Mouse (Mus musculus) megakaryocyte progenitor cell, adult 5-6 weeks (primary cell): ENCODE data around the gene Ppif. TPM values are rescaled to one million over a fixed set of nuclear protein-coding genes. Genes with fewer than 3 reads are reported as not detected.

ENCODE experiments used
- total RNA-seq, 2 experiments: library from RNA; stranded (forward) in 1 of 2; stranded (reverse) in 1 of 2; fragments of 157-497, 149-512 nt in 1 of 2; fragments of 200-1000 nt in 1 of 2; gene quantifications; 2 replicates each; pipeline versions ENCODE4 v1.2.3 to v1.2.4; 2015 to 2017

Gene Ppif
- total RNA-seq, 2 experiments from 2014 or later, result 20.4 to 114 TPM

Other genes starting within 250 kb of the Ppif start
- 70.0 and 79.1 TPM in 2 replicates for gene Zmiz1, start 235.0 kb upstream of the Ppif start, total RNA-seq (2015)
- 8.2 and 9.3 TPM in 2 replicates for gene Zmiz1, start 235.0 kb upstream of the Ppif start, total RNA-seq (2017)
- 1.2 and 1.3 TPM in 2 replicates for gene Zcchc24, start 74.9 kb downstream of the Ppif start, total RNA-seq (2015)
- 0.41 and 0.92 TPM in 2 replicates for gene Zcchc24, start 74.9 kb downstream of the Ppif start, total RNA-seq (2017)
- gene Anxa11, start 148.0 kb downstream of the Ppif start, total RNA-seq (2015), result 36.5 and 37.1 TPM in 2 replicates
- 7.3 and 8.1 TPM in 2 replicates for gene Anxa11, start 148.0 kb downstream of the Ppif start, total RNA-seq (2017)
- not detected in 2 replicates for gene Plac9a, start 208.9 kb downstream of the Ppif start, total RNA-seq (2015)
- gene Plac9a, start 208.9 kb downstream of the Ppif start, total RNA-seq (2017), result not detected in 2 replicates
- 12.2 and 18.6 TPM in 2 replicates for gene Tmem254a, start 233.5 kb downstream of the Ppif start, total RNA-seq (2015)
- gene Tmem254a, start 233.5 kb downstream of the Ppif start, total RNA-seq (2017), result 1.0 and 1.2 TPM in 2 replicates
- not detected in 2 replicates for gene Cphx1, start 244.2 kb downstream of the Ppif start, total RNA-seq (2015)
- gene Cphx1, start 244.2 kb downstream of the Ppif start, total RNA-seq (2017), result not detected in 2 replicates